Mouse (Mus musculus) ES-E14 (cell line): ENCODE measurements around the gene Znhit6.

Experiments used
- CHD2 ChIP-seq: IDR thresholded peaks from 2 replicates; pipeline ENCODE4 v1.6.1; 2014; ENCODE audit warnings: mild to moderate bottlenecking, low read depth, low read length, inconsistent platforms
- HCFC1 ChIP-seq: IDR thresholded peaks from 2 replicates; pipeline ENCODE4 v1.6.1; 2012; ENCODE audit warnings: low read length, inconsistent platforms, borderline replicate concordance; ENCODE audit not compliant: insufficient read depth
- MAFK ChIP-seq: IDR thresholded peaks from 2 replicates; pipeline ENCODE4 v1.6.1; 2014; ENCODE audit warnings: mild to moderate bottlenecking, low read depth, low read length, inconsistent platforms; ENCODE audit not compliant: insufficient read depth
- ZC3H11A ChIP-seq: IDR thresholded peaks from 2 replicates; pipeline ENCODE4 v1.6.1; 2012; ENCODE audit warnings: low read depth, mild to moderate bottlenecking, inconsistent platforms, low read length, borderline replicate concordance
- ZNF384 ChIP-seq: IDR thresholded peaks from 2 replicates; pipeline ENCODE4 v1.6.1; 2012; ENCODE audit warnings: low read depth, low read length, inconsistent platforms

GRCm38 (mm10) chr3:145632888-145633287 lies 56.9 kb downstream of the Znhit6 start:
- TF ChIP-seq HCFC1 (no peak), MAFK (no peak), CHD2 (no peak; the same call in 1 of the 2 replicates), ZNF384 (no peak), ZC3H11A (no peak)
